Mouse (Mus musculus) embryonic facial prominence, embryonic 14.5 days (tissue): ENCODE data around the gene Cyba. TPM values are rescaled to one million over a fixed set of nuclear protein-coding genes. Genes with fewer than 3 reads are reported as not detected.

ENCODE experiments used
- ATAC-seq: fragments of 200-750 bp; cut with Nextera tagmentation; 2 replicates; pipeline ENCODE4 v1.8.0; 2017; ENCODE audit warnings: low read depth, moderate number of reproducible peaks, moderate TSS enrichment
- DNase-seq: peaks from one replicate; pipeline ENCODE4 v3.0.0-alpha.2; 2015; ENCODE audit warnings: low spot score
- H3K27ac ChIP-seq: fragments of 300-500 bp; sonication (generic); replicated peaks from 2 replicates; pipeline ENCODE4 v1.5.1; 2014; ENCODE audit warnings: low read depth, mild to moderate bottlenecking, low read length, moderate library complexity
- H3K27me3 ChIP-seq: fragments of 300-500 bp; sonication (generic); replicated peaks from 2 replicates; pipeline ENCODE4 v1.6.1; 2014; ENCODE audit warnings: low read length; ENCODE audit not compliant: control insufficient read depth, insufficient read depth
- H3K36me3 ChIP-seq: fragments of 300-500 bp; sonication (generic); 2 replicates; pipeline ENCODE4 v1.6.1; 2014; ENCODE audit warnings: low read length, mixed read lengths; ENCODE audit not compliant: control insufficient read depth, insufficient read depth
- H3K4me1 ChIP-seq: fragments of 300-500 bp; sonication (generic); 2 replicates; pipeline ENCODE4 v1.6.1; 2014; ENCODE audit warnings: antibody characterized with exemption, low read length; ENCODE audit not compliant: control insufficient read depth, insufficient read depth
- H3K4me2 ChIP-seq: fragments of 300-500 bp; sonication (generic); 2 replicates; pipeline ENCODE4 v1.6.1; 2014; ENCODE audit warnings: low read depth, mild to moderate bottlenecking, low read length, moderate library complexity, mixed read lengths
- H3K4me3 ChIP-seq: fragments of 300-500 bp; sonication (generic); 2 replicates; pipeline ENCODE4 v1.5.1; 2014; ENCODE audit warnings: low read depth, mild to moderate bottlenecking, low read length
- H3K9ac ChIP-seq: fragments of 300-500 bp; sonication (generic); 2 replicates; pipeline ENCODE4 v1.6.1; 2014; ENCODE audit warnings: low read depth, mild to moderate bottlenecking, low read length, moderate library complexity, mixed read lengths
- H3K9me3 ChIP-seq: fragments of 300-500 bp; sonication (generic); 2 replicates; pipeline ENCODE4 v1.6.1; 2016; ENCODE audit warnings: low read length; ENCODE audit not compliant: control insufficient read depth
- WGBS: fragments of 180-500 bp; shearing (Covaris S2); extraction: QIAGEN DNeasy Blood & Tissue Kit; methylation state at CpG from one replicate; pipeline ENCODE4 v1.1.7; 2014; 5-methylcytosine and 5-hydroxymethylcytosine counted together
- polyA plus RNA-seq: library from polyadenylated mRNA; unstranded; fragments of >200 nt; fragmentation: Nextera tagmentation; extraction: Ambion mirVana; gene quantifications from 2 replicates; pipeline ENCODE4 v1.2.1, GENCODE M21; 2014

The Cyba gene
- polyA plus RNA-seq, 1 experiment from 2014 or later = 173 TPM

DNA sequence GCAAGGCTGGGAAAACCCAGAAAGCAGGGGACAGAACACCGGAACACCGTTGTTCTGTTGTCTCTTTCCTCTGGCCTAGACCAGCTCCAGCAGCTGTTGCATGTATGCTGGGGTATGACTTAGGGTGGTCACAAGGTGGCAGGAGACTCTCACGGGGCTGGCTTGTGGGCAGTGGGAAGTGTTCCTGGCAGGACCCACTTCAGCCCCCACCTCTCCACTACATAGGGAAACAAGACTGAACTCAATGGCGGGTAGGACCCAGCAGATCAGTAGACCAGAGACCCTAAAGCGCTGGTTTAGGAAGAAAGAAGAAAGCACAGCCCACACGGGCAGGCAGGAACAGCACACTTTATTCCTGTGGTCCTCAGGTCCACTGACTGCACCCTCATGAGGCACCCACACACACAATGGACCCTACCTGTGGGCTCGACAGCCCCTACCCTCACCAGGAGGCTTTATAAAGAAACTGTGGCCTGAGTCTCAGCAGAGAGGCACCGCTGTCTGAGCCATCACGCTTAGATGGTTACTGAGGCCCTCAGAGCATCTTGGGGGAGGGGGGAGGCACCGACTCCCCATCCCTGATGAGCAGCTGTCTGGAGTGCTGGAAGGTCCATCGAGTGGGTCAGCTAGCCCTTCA, 657 bp upstream of the Cyba start:
- DNase-seq (no peak), ATAC-seq (peak; percentile 51)
- H3K9ac ChIP-seq = peak overlapping the region; percentile 75; the same call in 1 of the 2 replicates
- no peak overlapping the region for H3K27ac ChIP-seq
- WGBS = 65% methylated on average over 11 of the region's 11 CpGs
- peak overlapping the region; percentile 77; the same call in 1 of the 2 replicates for H3K4me2 ChIP-seq
- H3K27me3 ChIP-seq = no peaks in the 10 kb centered on the region
- peaks cover 7% of the 10 kb centered on the region for H3K4me1 ChIP-seq
- H3K36me3 ChIP-seq = peaks cover 40% of the 10 kb centered on the region
- no peaks in the 10 kb centered on the region for H3K9me3 ChIP-seq
- no peak overlapping the region for H3K4me3 ChIP-seq

GRCm38 (mm10) chr8:122431694-122432442, 862 bp downstream of the Cyba start:
- DNase-seq = no peak
- ATAC-seq = no peak; the same call in 1 of the 2 replicates
- Histone ChIP-seq H3K4me2 (peak overlapping the region; percentile 77), H3K9ac (peak overlapping the region; percentile 75), H3K27ac (peak overlapping the region; percentile 53; the same call in 1 of the 2 replicates), H3K4me3 (peak overlapping the region; percentile 51), H3K36me3 (peaks cover 29% of the 10 kb centered on the region), H3K9me3 (no peaks in the 10 kb centered on the region), H3K4me1 (peaks cover 7% of the 10 kb centered on the region), H3K27me3 (no peaks in the 10 kb centered on the region)
- WGBS = 50% methylated on average over 14 of the region's 18 CpGs

DNA sequence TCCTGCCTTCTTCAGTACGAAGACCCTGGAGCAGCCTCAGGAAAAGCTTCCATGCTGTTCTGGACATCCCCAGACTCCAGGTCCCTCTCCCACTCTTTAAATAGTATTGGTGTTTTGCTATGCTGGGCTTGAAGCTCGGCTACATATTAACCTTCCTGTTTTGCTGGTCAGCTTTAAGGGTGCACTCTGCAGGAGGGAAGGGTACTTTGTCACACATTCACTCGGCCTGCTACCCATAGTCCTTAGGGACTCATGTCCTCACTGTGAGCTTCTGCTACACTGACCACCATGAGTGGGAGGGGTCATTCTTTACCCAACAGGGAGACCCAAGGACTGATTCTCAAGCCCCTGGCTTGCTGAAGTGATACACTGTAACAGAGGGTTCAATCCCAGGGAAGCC, 2.1 kb downstream of the Cyba start:
- no peak overlapping the region for H3K9ac ChIP-seq
- no peaks in the 10 kb centered on the region for H3K9me3 ChIP-seq
- no peak overlapping the region for H3K4me3 ChIP-seq
- H3K27me3 ChIP-seq = no peaks in the 10 kb centered on the region
- H3K36me3 ChIP-seq = peaks cover 18% of the 10 kb centered on the region
- H3K27ac ChIP-seq = no peak overlapping the region
- WGBS = 83% methylated on average over 3 of the region's 3 CpGs
- DNase-seq = no peak
- ATAC-seq = no peak
- no peak overlapping the region for H3K4me2 ChIP-seq
- peaks cover 7% of the 10 kb centered on the region for H3K4me1 ChIP-seq

GRCm38 (mm10) chr8:122430058-122430636, 2.6 kb downstream of the Cyba start:
- Histone ChIP-seq H3K4me2 (no peak overlapping the region), H3K27ac (no peak overlapping the region), H3K36me3 (peaks cover 17% of the 10 kb centered on the region), H3K4me3 (no peak overlapping the region), H3K9me3 (no peaks in the 10 kb centered on the region), H3K9ac (no peak overlapping the region), H3K4me1 (peaks cover 7% of the 10 kb centered on the region), H3K27me3 (no peaks in the 10 kb centered on the region)
- 84% methylated on average over 10 of the region's 10 CpGs for WGBS
- DNase-seq (no peak), ATAC-seq (no peak)

GRCm38 (mm10) chr8:122428163-122428562, 4.6 kb downstream of the Cyba start:
- H3K9ac ChIP-seq = no peak overlapping the region
- H3K4me1 ChIP-seq = peaks cover 7% of the 10 kb centered on the region
- H3K4me2 ChIP-seq = no peak overlapping the region
- H3K27me3 ChIP-seq = no peaks in the 10 kb centered on the region
- WGBS = 89% methylated on average over 9 of the region's 9 CpGs
- H3K36me3 ChIP-seq = 0 out of 2 replicates have a peak, but pooled peaks cover 5% of the 10 kb centered on the region
- no peak for ATAC-seq
- no peaks in the 10 kb centered on the region for H3K9me3 ChIP-seq
- H3K4me3 ChIP-seq = no peak overlapping the region
- no peak overlapping the region for H3K27ac ChIP-seq
- no peak for DNase-seq

GRCm38 (mm10) chr8:122427607-122428006, 5.1 kb downstream of the Cyba start:
- WGBS = 86% methylated on average over 7 of the region's 7 CpGs
- 0 out of 2 replicates have a peak, but pooled peaks cover 5% of the 10 kb centered on the region for H3K36me3 ChIP-seq
- H3K27ac ChIP-seq = no peak overlapping the region
- H3K27me3 ChIP-seq = no peaks in the 10 kb centered on the region
- no peak for DNase-seq
- no peak overlapping the region for H3K9ac ChIP-seq
- no peak overlapping the region for H3K4me3 ChIP-seq
- no peaks in the 10 kb centered on the region for H3K9me3 ChIP-seq
- peaks cover 7% of the 10 kb centered on the region for H3K4me1 ChIP-seq
- no peak for ATAC-seq
- H3K4me2 ChIP-seq = no peak overlapping the region

DNA sequence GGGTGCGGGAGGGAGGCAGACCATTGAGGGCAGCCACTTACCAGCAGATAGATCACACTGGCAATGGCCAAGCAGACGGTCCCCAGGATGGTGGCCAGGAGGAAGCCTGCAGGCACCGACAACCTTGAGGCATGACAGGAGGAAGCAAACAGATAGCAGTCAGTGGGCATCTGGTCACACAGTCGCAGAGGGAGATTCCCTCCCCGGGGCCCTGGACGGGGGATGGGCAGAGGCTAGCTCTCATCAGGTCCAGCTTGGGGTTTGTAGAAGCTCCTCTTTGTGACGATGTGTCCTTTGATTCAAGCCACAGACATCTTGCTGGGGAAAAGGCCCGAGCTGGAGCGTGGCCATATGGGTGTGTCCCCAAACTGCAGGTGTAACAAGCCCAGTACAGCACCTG, 6.6 kb downstream of the Cyba start:
- Histone ChIP-seq H3K9me3 (no peaks in the 10 kb centered on the region), H3K27ac (no peak overlapping the region), H3K9ac (no peak overlapping the region), H3K36me3 (0 out of 2 replicates have a peak, but pooled peaks cover 5% of the 10 kb centered on the region), H3K27me3 (no peaks in the 10 kb centered on the region), H3K4me3 (no peak overlapping the region), H3K4me2 (no peak overlapping the region), H3K4me1 (no peaks in the 10 kb centered on the region)
- DNase-seq (no peak), ATAC-seq (no peak)
- 83% methylated on average over 9 of the region's 9 CpGs for whole genome bisulfite sequencing

GRCm38 (mm10) chr8:122423659-122424058, 9.1 kb downstream of the Cyba start:
- Histone ChIP-seq H3K4me3 (no peak overlapping the region), H3K4me2 (no peak overlapping the region), H3K36me3 (0 out of 2 replicates have a peak, but pooled peaks cover 9% of the 10 kb centered on the region), H3K9ac (no peak overlapping the region), H3K9me3 (no peaks in the 10 kb centered on the region), H3K27ac (no peak overlapping the region), H3K4me1 (no peaks in the 10 kb centered on the region), H3K27me3 (no peaks in the 10 kb centered on the region)
- peak; percentile 35 for DNase-seq
- 44% methylated on average over 4 of the region's 5 CpGs for WGBS
- ATAC-seq = no peak
